Mouse (Mus musculus): Measurements from ENCODE around the gene Vtcn1. TPM values are rescaled to one million over a fixed set of nuclear protein-coding genes. Genes with fewer than 3 reads are reported as not detected.

Gene Vtcn1
- polyA plus RNA-seq, 1 experiment from 2014 or later: not detected

Other genes with a start within 250 kb of the Vtcn1 start
- gene Man1a2, start 140.0 kb upstream of the Vtcn1 start, polyA plus RNA-seq (2015; fragmentation: Nextera tagmentation; extraction: Ambion mirVana): 30.7 and 32.7 TPM in 2 replicates
- 7.9 and 8.6 TPM in 2 replicates for gene Trim45, start 96.7 kb downstream of the Vtcn1 start, polyA plus RNA-seq (2015; fragmentation: Nextera tagmentation; extraction: Ambion mirVana)
- gene Ttf2, start 144.2 kb downstream of the Vtcn1 start, polyA plus RNA-seq (2015; fragmentation: Nextera tagmentation; extraction: Ambion mirVana): 2.7 and 3.1 TPM in 2 replicates
- not detected in 2 replicates for gene Cd101, start 204.1 kb downstream of the Vtcn1 start, polyA plus RNA-seq (2015; fragmentation: Nextera tagmentation; extraction: Ambion mirVana)

Data from midbrain, embryonic 16.5 days (tissue).